Mouse (Mus musculus): ENCODE data around the gene Itprid1.

Itprid1 gene

DNA sequence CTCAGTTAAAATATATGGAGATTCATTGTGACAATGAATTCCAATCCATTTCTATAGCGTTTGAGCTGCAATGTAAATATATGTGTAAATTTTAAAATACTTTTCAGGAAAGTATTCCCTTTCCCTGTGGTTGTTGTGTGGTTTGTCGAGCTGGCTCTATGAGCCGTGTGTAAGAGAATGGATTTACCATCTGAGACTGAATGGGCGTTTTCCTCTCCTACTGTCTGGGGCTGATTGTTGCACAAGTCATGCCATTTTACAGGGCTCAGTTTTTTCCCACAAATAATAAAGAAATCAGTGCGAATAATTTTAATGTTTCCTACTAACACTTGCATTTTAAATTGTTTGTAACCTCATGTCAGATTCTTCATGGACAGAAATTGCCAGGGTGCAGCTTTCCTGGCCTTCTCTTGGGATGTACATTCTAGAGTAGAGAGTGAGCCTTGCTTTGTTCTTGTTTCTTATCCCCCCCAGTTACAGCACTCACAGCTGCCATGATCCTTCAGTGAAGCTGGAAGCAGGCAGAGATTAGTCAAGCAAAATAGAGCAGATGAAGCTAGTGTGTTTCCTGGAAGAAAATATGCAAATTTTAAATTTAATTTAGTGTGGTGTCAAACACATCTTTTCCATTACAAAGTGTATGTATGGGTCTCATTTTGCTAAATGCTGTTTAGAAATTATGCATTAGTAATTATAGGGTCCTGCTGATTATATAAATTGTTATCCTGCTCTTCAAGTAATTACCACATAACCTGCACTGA lies 65.1 kb downstream of the Itprid1 start:
- no peak for DNase-seq (ENCODE audit: low spot score)

DNA sequence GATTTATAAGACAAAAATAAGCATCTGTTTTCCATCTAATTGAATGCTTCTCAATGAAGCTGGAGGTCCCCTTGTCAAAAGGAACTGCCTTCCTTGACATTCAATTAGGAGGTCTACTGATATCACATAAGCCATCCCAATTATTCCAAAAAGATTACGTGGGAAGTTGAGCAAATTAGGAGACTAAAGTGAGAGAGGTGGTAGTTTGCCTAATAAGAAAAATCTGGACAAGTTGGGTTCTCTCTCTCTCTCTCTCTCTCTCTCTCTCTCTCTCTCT lies 65.6 kb downstream of the Itprid1 start:
- DNase-seq (ENCODE audit: low spot score) = no peak

DNA sequence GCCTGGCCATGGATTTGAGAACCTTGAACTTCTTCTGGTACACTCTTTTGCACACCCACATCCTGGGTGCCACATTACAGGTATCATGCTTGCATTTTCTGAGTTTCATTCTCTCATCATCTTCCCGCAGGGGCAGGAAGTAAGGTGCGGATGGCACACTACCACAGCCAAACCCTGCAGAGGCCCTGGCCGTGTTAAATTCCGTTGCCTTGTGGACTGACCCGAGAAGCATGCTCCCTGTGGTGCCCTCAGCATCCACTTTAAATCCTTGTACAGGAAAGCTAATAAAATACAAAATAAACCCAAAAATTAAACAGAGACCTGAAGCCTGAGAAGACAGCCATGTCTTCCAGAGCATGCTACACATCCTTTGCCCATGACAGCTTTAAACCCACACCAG lies 82.5 kb downstream of the Itprid1 start:
- no peak for DNase-seq (ENCODE audit: low spot score)

DNA sequence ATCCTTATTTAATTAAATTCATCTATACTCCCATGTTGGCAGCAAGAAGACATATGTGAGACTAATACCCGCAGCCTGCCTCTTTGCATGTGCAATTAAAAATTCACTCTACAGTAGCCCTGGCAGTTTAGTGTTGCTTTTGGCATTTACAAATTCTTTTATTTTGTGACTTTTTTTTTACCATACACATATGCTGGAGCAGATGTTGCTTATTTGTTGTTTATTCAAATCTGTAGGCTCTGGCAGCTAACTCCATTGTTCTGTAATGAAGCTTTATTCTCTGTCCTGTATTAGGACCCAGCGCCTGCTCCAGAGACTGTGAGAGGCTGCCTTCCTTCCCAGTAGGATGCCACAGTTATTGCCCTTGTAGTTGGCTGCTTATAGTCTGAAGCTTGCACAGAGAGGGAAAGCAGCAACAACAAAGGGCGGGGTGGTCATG lies 83.6 kb downstream of the Itprid1 start:
- DNase-seq (ENCODE audit: low spot score) = no peak

DNA sequence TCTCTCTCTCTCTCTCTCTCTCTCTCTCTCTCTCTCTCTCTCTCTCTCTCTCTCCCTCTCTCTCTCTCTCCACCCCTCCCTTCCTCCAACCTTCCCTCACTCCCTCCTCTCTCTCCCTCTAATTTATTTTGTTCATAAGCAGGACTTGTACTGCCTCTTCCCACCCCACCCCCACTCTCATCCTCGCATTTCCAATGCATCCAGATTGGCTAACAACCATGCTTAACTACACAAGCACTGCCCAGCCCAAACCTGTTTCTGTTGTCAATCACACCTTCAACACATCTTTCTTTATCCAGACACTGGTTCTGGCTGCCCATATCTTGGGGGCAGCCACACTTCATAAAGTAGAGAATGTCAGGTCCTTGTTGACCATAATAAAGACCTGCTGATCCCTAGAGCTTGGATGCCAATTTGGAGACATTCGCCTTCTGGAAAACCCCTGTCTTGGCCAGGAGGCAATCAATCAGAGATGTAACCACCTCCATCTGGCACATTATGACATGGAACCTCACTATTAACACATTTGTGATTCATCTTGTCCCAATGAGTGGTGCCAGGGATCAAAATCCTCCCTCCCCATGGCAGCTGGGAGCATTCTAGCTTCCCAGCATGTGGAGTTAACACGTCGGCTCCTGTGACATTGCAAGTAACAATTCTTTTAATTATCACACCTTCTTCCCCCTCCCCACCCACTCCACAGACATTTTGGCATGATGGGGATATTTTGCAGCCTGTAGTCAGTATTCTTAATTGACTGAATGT lies 84.4 kb downstream of the Itprid1 start:
- DNase-seq (ENCODE audit: low spot score) = no peak

DNA sequence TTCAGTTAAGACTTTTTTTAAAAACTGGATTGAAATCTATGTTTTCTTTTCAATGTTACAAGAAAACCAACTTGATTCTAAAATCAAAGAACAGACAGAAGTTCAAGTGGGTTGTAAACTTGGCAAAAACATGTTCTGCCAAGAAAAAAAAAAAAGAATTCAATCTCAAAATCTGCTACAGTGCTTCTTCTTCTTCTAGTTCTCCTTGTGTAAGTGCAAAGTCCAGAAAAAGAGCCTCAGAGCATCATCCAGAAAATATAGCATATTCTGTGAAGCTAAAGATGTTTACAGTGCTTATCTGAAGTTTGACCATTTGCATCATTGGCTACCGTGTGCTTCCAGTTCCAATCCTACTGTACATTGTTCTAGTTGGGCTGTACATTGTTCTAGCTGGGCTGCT lies 108.0 kb downstream of the Itprid1 start:
- no peak for DNase-seq (ENCODE audit: low spot score)

DNA sequence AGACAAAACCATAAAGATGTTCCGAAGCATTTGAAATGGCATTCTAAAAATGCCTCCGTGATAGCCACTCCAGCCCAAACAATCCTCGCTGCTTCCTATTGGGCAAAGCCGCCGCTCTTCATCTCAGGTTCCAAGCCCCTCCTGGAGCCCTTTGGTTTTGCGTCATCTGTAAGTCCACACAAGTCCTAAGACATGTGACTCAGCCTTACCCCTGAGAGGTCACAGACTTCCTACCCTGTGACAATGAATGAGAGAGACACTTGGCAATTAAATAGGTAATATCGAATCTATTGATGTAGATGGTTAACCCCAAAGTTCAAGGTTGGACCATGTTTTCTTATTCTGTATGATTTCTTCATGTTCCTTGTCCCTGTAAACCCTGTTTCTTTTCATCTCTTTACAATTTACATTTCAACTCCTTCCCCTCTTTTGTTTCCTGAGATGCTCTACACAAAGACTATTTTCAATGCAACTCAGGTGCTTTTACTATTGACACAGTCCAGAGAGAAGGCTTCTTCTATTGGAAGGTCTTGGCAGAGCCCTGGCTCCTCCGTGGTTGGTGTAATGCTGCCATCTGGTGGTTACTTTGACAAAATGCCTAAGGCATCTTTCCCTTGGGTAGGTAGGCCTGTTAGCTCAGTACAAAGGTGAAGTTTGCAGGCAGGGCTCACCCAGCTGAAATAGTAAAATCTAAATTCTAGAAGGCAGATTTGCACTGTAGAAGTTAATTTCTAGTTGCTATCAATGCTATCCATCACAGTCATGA lies 113.8 kb downstream of the Itprid1 start:
- DNase-seq (ENCODE audit: low spot score) = peak; percentile 56

DNA sequence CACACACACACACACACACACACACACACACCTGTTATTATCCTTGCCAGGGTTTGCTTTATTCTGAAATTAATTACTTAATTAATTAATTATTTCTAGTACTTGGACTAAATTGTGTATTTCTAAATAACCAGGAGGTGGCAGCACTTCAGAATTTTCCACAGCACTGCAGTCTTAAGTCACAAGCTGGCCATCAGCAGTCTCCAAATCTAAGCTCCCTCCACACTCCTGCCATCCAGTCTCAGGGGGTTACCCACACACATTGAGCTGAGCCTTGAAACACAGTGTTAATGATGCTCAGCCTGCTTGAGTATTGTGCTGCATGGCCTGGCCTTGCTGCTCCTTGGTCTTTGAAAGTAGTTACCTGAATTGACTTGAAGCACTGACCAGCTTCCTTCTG lies 136.3 kb downstream of the Itprid1 start:
- DNase-seq (ENCODE audit: low spot score) = no peak

DNA sequence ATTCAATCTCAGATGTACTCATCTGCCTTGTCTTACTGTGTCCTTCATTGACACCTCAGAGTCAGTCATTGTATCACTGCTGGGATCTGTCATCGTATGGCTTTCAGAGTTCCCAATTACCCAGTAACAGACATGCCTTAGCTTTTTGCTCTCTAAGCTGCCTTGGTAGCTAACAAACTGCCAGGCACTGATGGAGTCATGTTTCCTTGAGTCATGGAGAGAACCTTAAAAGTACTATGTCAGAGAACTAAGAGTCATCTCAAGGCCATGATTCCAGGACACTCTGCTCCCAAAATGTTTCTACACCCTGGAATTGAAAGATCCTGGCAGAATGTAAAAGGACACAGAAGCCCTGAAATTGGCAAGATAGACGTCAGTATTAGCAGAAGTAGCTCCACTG lies 143.1 kb downstream of the Itprid1 start:
- no peak for DNase-seq (ENCODE audit: low spot score)

DNA sequence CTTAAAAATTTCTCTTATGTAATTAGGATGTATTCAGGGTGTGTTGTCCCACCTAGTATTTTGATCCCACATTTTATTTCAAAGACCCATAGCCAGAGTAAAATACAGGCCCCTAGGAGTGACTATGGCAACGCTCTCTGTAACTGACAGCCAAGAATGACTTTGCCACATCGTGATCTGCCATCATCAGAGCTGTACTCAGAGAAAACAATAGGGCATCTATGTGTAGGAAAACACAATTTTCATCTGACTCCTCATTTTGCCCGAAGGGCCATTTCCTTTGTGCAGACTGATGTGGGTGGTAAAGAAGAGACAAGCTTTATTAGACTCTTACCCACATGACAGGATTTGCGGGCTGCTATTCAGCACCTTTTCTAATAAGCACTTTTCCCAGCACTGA lies 172.0 kb downstream of the Itprid1 start:
- no peak for DNase-seq (ENCODE audit: low spot score)

DNA sequence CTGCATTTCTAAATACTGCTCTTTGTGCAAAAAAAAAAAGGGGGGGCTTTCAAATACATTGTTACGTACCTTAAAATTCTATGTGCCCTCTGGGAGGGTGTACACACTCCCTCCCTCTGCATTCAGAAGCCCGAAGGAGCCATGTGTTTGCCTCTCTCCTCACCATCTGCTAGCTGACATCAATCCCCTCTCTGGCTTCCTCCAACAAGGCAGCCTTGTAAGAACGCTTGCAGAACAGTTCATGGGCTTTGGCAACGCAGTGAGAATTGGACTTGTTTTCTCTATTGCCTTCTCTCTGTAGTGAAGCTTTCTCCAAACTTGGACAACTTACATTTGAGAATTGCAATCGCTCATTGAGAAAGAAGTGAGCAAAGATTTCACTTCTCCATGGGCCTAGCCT lies 175.7 kb downstream of the Itprid1 start:
- DNase-seq (ENCODE audit: low spot score) = no peak

DNA sequence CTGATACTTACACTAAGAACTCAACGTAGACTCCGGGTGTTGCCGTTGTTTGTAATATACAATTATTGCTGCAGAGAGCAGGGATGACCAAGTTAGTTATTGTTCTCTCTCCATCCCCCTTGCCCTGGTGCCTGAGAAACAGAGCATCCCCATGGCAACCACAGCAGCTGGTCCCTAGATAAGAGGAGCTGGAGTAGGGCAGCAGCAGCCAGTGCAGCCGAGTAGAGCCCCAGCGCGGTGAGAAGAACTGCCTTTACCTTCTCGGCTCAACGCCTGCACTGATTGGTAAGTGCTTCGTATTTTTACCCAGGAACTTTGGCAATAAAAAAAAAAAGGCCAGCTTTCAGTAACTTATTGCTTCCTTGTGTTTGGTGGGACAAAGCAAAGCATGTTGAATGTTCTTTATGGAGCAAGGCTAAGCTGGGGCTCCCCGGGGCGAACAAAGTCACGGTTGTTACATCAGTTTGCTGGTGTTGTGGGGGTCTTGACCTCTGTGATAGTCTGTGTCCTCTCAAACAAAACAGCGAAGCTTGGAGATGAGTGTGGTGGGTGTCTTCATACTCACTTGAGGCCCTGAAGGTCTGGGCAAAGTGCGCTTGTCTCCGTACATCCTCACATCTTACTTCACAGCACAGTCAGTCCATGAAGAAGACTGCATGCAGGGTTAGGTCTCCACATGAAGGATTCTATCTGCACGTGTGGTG lies 180.7 kb downstream of the Itprid1 start, which contains the start of gene Ppp1r17:
Gene Ppp1r17 (plus strand): TSS at position 207 of the 704 bp plus-strand sequence.
- no peak for DNase-seq (ENCODE audit: low spot score)

DNA sequence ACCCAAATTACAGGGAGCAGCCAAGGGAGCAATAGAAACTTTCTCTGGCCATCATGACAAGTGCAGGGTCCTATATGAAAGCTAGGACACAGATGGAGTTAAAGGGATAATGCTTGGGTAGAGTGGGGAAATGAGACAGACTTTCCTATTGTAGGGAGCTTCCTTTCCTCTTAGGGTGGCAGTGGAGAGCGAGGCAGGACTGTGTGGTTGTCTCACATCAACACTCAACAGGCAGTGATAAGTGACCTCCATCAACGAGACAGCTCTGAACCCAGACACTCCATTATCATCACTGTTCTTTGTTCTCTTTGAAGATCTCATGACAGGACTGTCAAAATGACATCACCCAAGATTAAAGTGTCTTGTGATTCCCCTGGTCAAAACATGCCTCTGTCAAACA lies 182.9 kb downstream of the Itprid1 start:
- DNase-seq (ENCODE audit: low spot score) = no peak

DNA sequence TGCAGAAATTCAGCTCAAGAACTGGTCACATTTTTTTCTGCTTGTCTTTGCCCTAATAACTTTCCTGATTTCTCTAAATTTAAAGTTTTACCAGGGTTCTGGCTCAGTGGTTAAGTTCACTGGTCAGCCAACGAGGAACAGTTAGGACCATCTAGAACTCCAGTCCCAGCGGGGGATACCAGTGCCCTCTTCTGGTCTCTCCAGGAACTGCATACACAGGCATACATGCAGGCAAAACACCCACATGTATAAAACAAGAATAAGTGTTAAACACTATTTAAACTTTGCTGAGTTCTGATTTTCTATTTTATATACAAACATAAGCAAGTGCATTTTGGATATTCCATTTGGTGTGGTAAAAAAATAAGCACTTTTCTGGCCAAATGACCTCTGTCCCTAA lies 188.8 kb downstream of the Itprid1 start:
- no peak for DNase-seq (ENCODE audit: low spot score)

DNA sequence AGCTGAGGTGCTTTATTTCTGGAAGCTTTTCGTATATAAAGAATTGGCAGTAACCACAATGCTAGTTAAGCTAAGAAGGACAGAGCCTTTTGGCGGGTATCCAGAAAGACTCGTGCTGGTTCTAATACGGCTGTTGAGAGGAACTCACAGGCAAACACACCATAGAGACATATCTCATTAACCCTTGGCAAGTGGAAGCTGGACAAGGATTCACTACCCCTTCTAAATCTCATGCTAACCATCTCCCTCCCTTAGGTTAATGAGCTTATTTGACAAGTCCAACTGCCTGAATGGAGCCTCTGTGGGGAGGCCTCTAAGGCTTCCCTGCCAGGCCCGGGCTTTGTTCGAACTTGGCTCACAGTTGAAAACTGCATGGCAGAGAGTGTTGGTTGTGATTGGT lies 190.6 kb downstream of the Itprid1 start:
- DNase-seq (ENCODE audit: low spot score) = no peak

DNA sequence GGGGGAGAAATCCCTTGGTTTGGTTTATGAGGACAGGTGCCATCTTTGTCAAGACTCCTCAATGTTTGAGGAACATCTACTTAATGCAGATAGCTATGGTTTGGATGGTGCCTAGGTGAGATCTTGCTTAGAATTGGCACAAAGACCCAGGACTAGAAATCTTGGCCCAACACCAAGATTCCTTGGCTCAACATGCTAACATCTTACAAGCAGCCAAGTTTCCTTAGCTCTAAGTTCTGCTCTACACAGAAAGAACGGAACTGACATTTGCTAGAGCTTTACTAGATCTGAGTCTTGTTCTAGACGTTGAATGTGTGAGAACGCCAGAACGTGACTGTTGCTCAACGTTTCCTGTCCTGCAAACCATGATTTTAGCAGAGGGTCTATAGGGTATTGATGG lies 191.3 kb downstream of the Itprid1 start:
- DNase-seq (ENCODE audit: low spot score) = no peak
